Mouse (Mus musculus): ENCODE measurements around the gene Por. TPM values are rescaled to one million over a fixed set of nuclear protein-coding genes. Genes with fewer than 3 reads are reported as not detected.

Gene Por
- total RNA-seq, 2 experiments from 2014 or later = 23.2 to 26.6 TPM

- no peak for DNase-seq
Observed at GRCm38 (mm10) chr5:135656046-135656445, 13.8 kb upstream of the Por start.

DNA sequence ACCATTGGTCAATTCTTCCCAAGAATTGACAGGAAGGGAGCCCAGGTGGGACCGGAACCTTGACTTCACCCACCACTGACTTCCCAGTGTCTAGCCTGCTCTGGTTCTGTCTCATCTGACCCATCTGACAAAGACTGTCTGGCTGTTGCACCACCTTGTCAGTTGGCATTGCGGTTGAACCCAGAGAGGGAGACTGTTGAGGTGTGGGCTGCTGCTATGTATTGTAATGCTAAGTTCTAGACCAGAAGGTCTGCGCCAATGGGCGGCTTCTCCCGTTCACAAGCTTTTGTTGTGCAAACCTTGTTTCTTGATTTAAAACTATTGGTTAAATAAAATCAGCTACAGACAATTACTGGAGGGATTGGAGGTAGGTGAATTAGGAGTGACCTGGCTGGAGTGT lies 12.7 kb upstream of the Por start:
- DNase-seq = no peak

- DNase-seq = no peak
Observed at GRCm38 (mm10) chr5:135657703-135658373, 12.0 kb upstream of the Por start.

GRCm38 (mm10) chr5:135659956-135660355 lies 9.9 kb upstream of the Por start:
- DNase-seq = no peak

DNA sequence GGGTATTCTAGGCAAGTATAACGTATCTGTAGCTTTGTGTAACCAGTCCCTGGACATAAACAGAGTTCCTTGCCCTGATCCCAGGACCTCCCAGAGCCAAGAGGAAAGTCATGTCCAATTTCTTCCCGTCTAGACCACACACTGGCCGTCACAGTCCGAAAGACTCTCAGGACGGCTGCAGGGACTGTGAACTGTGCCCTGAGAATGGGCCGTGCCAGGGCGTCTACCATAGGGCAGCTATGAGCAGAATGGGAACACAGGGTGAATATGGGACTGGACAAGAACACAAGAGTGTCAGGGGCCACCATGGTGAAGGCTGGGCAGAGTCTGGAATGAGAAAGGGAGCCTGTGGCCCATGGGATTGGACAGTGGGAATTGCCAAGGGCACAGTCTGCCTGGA lies 9.3 kb upstream of the Por start:
- no peak for DNase-seq

DNA sequence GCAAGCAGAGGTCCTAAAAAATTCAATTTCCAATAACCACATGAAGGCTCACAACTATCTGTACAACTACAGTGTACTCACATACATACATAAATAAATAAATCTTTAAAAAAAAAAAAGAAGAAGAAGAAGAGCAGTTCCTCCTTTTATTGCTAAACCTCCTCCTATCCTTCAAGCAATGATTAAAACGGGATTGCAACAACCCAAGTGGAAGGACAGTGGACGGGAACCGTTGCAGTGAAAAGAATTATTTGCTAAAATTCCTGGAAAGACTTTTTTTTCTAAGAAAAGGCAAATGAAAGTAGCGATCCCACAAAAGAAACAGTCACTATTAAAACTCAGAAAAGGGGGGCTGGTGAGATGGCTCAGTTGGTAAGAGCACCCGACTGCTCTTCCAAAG lies 2.9 kb upstream of the Por start:
- DNase-seq = no peak

- no peak for DNase-seq
Observed at GRCm38 (mm10) chr5:135668071-135668470, 1.8 kb upstream of the Por start.

- DNase-seq = no peak
Observed at GRCm38 (mm10) chr5:135670881-135671280, 1.0 kb downstream of the Por start.

DNA sequence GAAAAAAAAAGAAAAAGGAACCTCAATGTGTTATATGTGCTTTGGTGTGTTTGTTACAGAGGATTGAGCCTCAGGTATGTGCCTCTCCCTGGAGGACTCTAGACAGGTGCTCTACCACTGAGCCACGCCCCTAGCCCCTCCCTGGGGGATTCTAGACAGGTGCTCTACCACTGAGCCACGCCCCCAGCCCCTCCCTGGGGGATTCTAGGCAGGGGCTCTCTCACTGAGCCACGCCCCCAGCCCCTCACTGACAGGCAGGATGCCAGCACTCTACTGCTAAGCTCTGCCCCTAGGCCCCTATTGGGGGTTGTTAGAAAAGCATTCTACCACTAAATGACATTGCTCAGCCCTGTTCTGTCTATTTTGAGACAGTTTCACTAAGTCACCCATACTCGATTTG lies 2.7 kb downstream of the Por start:
- no peak for DNase-seq

GRCm38 (mm10) chr5:135672980-135673379 lies 3.1 kb downstream of the Por start:
- DNase-seq = no peak

- no peak for DNase-seq
Observed at GRCm38 (mm10) chr5:135674349-135674775, 4.5 kb downstream of the Por start.

GRCm38 (mm10) chr5:135674821-135675220 lies 5.0 kb downstream of the Por start:
- DNase-seq = no peak

- DNase-seq = no peak
Observed at GRCm38 (mm10) chr5:135676696-135677095, 6.9 kb downstream of the Por start.

DNA sequence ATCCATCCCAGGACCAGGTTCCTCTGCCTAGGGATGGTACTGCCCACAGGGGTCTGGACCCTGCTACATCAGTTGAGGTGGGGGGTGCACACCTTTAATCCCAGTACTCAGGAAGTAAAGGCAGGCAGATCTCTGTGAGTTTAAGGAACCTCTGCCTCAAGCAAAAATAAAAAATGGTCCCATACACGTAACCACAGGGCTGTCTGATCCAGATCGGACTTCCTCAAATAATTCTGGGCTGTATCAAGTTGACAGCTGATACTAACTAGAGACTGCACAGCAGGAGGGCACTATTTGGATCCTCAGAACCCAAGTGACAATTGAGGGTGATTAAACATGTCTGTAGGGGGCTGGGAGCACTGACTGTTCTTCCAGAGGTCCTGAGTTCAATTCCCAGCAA lies 7.4 kb downstream of the Por start:
- DNase-seq = no peak

DNA sequence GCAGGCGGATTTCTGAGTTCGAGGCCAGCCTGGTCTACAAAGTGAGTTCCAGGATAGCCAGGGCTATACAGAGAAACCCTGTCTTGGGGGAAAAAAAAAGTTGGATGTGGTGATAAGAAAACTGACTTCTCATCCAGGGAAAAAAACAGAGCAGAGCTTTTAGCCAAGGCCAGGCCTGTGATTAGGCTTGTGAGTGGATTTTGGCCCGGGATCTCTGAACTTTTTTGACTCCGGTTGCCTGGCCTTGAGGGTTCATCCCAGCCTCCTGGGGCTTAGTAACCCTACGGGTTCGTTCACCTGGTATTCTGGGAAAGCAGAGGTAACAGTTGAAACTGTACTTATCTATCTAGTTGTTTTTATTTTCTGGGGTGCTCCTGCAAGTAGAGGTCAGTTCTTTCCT lies 8.6 kb downstream of the Por start:
- no peak for DNase-seq

DNA sequence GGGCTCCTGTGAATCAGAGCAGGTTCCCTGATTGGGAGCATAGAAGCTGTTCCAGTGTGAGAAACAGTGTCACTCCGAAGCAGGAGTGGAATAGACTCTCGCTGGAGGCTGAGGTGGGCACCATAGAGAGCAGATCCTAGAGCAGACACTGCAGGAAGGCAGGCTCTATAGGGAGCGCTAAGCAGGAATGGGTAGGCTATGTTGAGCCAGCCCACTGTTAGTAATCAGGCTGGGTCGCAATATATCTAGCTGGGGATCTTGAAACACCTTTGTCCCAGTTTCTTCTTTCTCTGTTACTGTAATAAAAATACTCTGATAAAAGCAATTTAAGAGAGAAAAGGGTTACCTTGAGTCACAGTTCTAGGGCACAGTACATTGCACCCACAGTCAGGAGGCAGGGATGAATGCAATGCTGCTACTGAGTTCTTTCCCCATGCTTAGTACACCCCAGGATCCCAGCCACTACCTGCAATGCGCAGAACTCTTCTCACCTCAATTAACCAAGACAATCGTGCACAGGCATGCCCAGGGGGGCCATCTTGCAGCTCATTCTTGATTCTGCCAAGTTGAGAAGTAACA lies 11.2 kb downstream of the Por start:
- no peak for DNase-seq

GRCm38 (mm10) chr5:135682009-135682408 lies 12.2 kb downstream of the Por start:
- no peak for DNase-seq

GRCm38 (mm10) chr5:135682942-135683570 lies 13.2 kb downstream of the Por start:
- DNase-seq = no peak

- DNase-seq = no peak
Observed at GRCm38 (mm10) chr5:135690401-135690800, 20.6 kb downstream of the Por start.

- DNase-seq = no peak
Observed at GRCm38 (mm10) chr5:135691266-135691665, 21.4 kb downstream of the Por start.

- DNase-seq = no peak
Observed at GRCm38 (mm10) chr5:135693281-135693853, 23.5 kb downstream of the Por start.

- no peak for DNase-seq
Observed at GRCm38 (mm10) chr5:135695277-135695721, 25.5 kb downstream of the Por start.

GRCm38 (mm10) chr5:135697711-135698111 lies 27.9 kb downstream of the Por start:
- DNase-seq = no peak
